Mouse (Mus musculus) heart, adult 2 months (tissue): ENCODE results near the gene Cox7b2.

Experiments used
- CTCF ChIP-seq: fragments of 200-600 bp; IDR thresholded peaks from 2 replicates; pipeline ENCODE4 v1.8.1; 2022; ENCODE audit warnings: antibody characterized with exemption, mild to moderate bottlenecking, moderate library complexity
- EP300 ChIP-seq: fragments of 200-500 bp; IDR thresholded peaks from 2 replicates; pipeline ENCODE4 v1.6.1; 2011; ENCODE audit warnings: low read depth, low read length, control low read depth; ENCODE audit not compliant: insufficient read depth
- POLR2A ChIP-seq: fragments of 200-500 bp; IDR thresholded peaks from 2 replicates; pipeline ENCODE4 v1.6.1; 2011; ENCODE audit warnings: mild to moderate bottlenecking, low read depth, low read length, control low read depth; ENCODE audit not compliant: insufficient read depth

GRCm38 (mm10) chr5:71593745-71594255, 45.8 kb upstream of the Cox7b2 start:
- no peak for TF ChIP-seq CTCF
- TF ChIP-seq EP300: no peak
- no peak for TF ChIP-seq POLR2A
